Mouse (Mus musculus) olfactory bulb, adult 2 months (tissue): ENCODE results near the gene Golph3l. TPM values are rescaled to one million over a fixed set of nuclear protein-coding genes. Genes with fewer than 3 reads are reported as not detected.
"Not testable (repeated sequence)": the region's sequence is repeated elsewhere in the genome, so short reads cannot be mapped to it uniquely, and the experiment has no call there.

Experiments used
- H3K27ac ChIP-seq: fragments of 200-500 bp; 2 replicates; pipeline ENCODE4 v1.5.1; 2012; ENCODE audit warnings: low read depth, low read length; ENCODE audit not compliant: insufficient read depth
- H3K4me1 ChIP-seq: fragments of 200-500 bp; 2 replicates; pipeline ENCODE4 v1.6.1; 2012; ENCODE audit warnings: low read length; ENCODE audit not compliant: control insufficient read depth, insufficient read depth
- H3K4me3 ChIP-seq: fragments of 200-500 bp; 2 replicates; pipeline ENCODE4 v1.5.1; 2012; ENCODE audit warnings: mild to moderate bottlenecking, low read depth, low read length, moderate library complexity; ENCODE audit not compliant: insufficient read depth
- CTCF ChIP-seq: fragments of 200-500 bp; IDR thresholded peaks from 2 replicates; pipeline ENCODE4 v1.5.1; 2012; ENCODE audit warnings: low read depth, mild to moderate bottlenecking, low read length, moderate library complexity; ENCODE audit not compliant: insufficient read depth
- POLR2A ChIP-seq: fragments of 200-500 bp; IDR thresholded peaks from 2 replicates; pipeline ENCODE4 v1.6.1; 2012; ENCODE audit warnings: mild to moderate bottlenecking, low read depth, low read length, moderate library complexity; ENCODE audit not compliant: insufficient read depth
- WGBS: fragments of 180-500 bp; shearing (Covaris S2); methylation state at CpG from one replicate; pipeline ENCODE4 v1.1.7; 2018; 5-methylcytosine and 5-hydroxymethylcytosine counted together
- polyA plus RNA-seq: library from polyadenylated mRNA; stranded (reverse); fragments of >200 nt; gene quantifications from 2 replicates; pipeline ENCODE4 v1.2.4, GENCODE M21; 2012; ENCODE audit warnings: low replicate concordance; ENCODE audit not compliant: missing spikeins, insufficient read depth, insufficient read length

Gene Golph3l
- polyA plus RNA-seq, 1 experiment: not detected

DNA sequence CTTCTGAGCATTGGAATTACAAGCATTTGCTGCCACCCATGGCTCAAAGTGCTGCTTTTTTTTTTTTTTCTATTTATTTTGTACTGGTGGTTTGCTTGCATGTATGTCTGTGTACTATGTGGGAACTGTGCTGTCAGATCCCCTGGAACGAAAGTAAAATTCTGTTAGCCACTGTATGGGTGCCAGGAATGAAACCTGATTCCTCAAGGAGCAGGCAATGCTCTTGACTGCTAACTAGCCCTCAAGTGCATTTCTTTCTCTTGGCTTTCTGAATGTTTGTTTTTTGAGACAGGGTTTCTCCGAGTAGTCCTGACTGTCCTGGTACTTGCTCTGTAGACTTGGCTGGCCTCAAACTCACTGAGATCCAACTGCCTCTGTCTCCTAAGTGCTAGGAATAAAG lies 26.9 kb upstream of the Golph3l start:
- Histone ChIP-seq H3K4me1 (no peaks in the 10 kb centered on the region), H3K4me3 (no peak overlapping the region), H3K27ac (no peak overlapping the region)
- no peak for TF ChIP-seq CTCF
- no peak for TF ChIP-seq POLR2A
- WGBS: 55% methylated on average over 2 of the region's 2 CpGs

DNA sequence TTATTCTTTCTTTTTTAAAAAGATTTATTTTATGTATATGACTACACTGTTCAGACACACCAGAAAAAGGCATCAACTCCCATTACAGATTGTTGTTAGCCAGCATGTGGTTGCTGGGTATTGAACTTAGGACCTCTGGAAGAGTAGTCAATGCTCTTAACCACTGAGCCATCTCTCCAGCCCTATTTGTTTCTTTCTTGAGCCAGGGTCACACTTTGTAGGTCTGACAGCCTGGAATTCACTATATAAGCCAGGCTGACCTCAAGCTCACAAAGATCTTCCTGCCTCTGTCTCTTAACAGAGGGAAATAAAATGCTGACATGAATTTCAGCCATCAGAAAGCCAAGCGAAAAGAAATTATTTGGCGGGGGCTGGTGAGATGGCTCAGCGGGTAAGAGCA lies 19.1 kb upstream of the Golph3l start:
- H3K4me3 ChIP-seq: no peak overlapping the region
- H3K27ac ChIP-seq: no peak overlapping the region
- 90% methylated on average over 3 of the region's 3 CpGs for WGBS
- no peak for TF ChIP-seq POLR2A
- TF ChIP-seq CTCF: no peak
- H3K4me1 ChIP-seq: no peaks in the 10 kb centered on the region

- TF ChIP-seq POLR2A (no peak), CTCF (no peak)
- Histone ChIP-seq H3K4me3 (no peak overlapping the region), H3K27ac (no peak overlapping the region), H3K4me1 (no peaks in the 10 kb centered on the region)
- 48% methylated on average over 8 of the region's 8 CpGs for WGBS
Observed at GRCm38 (mm10) chr3:95587754-95588603, 755 bp upstream of the Golph3l start.

GRCm38 (mm10) chr3:95598734-95599133 lies 10.0 kb downstream of the Golph3l start:
- H3K27ac ChIP-seq: no peak overlapping the region
- H3K4me3 ChIP-seq: no peak overlapping the region
- H3K4me1 ChIP-seq: no peaks in the 10 kb centered on the region
- TF ChIP-seq POLR2A (no peak), CTCF (no peak)

GRCm38 (mm10) chr3:95601287-95601686 lies 12.6 kb downstream of the Golph3l start:
- 89% methylated on average over 3 of the region's 3 CpGs for WGBS
- no peaks in the 10 kb centered on the region for H3K4me1 ChIP-seq
- no peak overlapping the region for H3K4me3 ChIP-seq
- H3K27ac ChIP-seq: no peak overlapping the region
- no peak for TF ChIP-seq POLR2A
- TF ChIP-seq CTCF: no peak

- Histone ChIP-seq H3K27ac (no peak overlapping the region), H3K4me3 (no peak overlapping the region), H3K4me1 (no peaks in the 10 kb centered on the region)
- WGBS: 90% methylated on average over 3 of the region's 3 CpGs
- TF ChIP-seq POLR2A: no peak
- TF ChIP-seq CTCF: no peak
Observed at GRCm38 (mm10) chr3:95606096-95606495, 17.4 kb downstream of the Golph3l start.

- Histone ChIP-seq H3K4me1 (no peaks in the 10 kb centered on the region), H3K4me3 (no peak overlapping the region), H3K27ac (no peak overlapping the region)
- TF ChIP-seq POLR2A (no peak), CTCF (no peak)
- WGBS: 71% methylated on average over 3 of the region's 3 CpGs
Observed at GRCm38 (mm10) chr3:95609195-95609594, 20.5 kb downstream of the Golph3l start.

DNA sequence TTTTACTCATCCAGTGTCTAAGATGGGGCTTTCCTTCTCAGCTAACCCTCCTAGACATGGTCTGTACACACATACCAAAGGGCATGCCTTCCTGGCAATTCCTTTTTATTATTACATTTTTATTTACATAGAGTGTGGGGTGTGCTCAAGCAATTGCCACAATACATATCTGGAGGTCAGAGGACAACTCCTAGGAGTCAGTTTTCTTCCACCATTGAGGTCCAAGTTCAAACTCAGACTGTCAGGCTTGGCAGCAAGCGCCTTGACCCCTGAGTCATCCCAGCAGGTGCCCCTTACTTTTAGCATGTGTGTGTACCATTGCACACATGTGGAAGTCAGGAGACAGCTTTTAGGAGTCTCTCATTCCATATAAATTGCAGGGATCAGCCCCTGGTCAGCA lies 25.3 kb downstream of the Golph3l start:
- WGBS: 97% methylated on average over 1 of the region's 1 CpGs

DNA sequence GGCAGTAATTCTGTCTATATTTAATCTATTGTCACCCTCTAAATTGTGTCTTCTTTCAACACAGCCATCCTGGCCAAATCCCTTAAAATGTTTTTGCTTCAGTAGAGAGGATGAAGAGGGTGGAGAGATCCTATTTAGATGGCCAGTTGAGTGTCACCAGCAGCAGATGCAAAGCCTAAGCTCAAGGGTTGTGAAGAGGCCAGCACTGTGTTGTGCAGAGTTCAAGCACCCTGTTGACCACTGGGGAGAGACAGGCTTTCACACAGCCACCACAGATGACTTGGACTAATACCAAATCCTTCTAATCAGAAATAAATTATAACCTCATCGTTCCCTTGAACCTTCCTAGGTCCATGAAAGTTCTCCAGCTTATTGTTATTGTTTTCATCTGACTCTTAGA lies 29.8 kb downstream of the Golph3l start:
- 75% methylated on average over 1 of the region's 1 CpGs for WGBS
- TF ChIP-seq POLR2A: no peak
- Histone ChIP-seq H3K4me1 (no peaks in the 10 kb centered on the region), H3K27ac (no peak overlapping the region), H3K4me3 (no peak overlapping the region)

More for the DNA sequence above, 25.3 kb downstream of the Golph3l start:
- H3K4me3 ChIP-seq: no peak overlapping the region
- H3K4me1 ChIP-seq: no peaks in the 10 kb centered on the region
- no peak overlapping the region for H3K27ac ChIP-seq
- no peak for TF ChIP-seq POLR2A
- no peak for TF ChIP-seq CTCF

- WGBS: 65% methylated on average over 1 of the region's 1 CpGs
- TF ChIP-seq CTCF: no peak
- TF ChIP-seq POLR2A: no peak
- H3K4me1 ChIP-seq: peaks cover 3% of the 10 kb centered on the region; the same call in 1 of the 2 replicates
- H3K27ac ChIP-seq: no peak overlapping the region
- H3K4me3 ChIP-seq: no peak overlapping the region
Observed at GRCm38 (mm10) chr3:95621241-95621640, 32.5 kb downstream of the Golph3l start.

- not testable (repeated sequence) for H3K4me1 ChIP-seq, H3K4me3 ChIP-seq, H3K27ac ChIP-seq
- 96% methylated on average over 20 of the region's 20 CpGs for WGBS
Observed at GRCm38 (mm10) chr3:95622421-95622820, 33.7 kb downstream of the Golph3l start.
